Mouse (Mus musculus): ENCODE results near the gene Nfxl1. TPM values are rescaled to one million over a fixed set of nuclear protein-coding genes. Genes with fewer than 3 reads are reported as not detected.

Nfxl1 gene
- total and polyA plus RNA-seq, 3 experiments: 8.9 to 17.1 (median 13.5) TPM

DNA sequence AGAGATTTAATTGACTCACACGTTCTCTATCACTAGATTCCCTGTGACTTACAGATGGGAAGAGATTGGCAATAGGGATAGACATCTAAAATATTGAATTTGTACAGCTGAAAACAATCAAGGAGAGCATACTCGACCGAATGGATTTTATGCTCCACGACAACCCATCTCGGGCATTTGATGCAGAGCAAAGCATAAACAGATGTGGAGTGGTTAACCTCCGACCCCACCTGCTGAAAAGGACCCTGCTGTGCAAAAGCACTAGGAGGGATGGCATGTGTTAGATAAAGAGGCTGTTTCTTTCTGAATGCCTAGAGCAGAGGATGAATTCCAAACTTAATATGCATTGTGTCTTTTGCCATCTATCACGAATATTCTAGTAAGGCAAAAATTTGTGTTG lies 79.0 kb downstream of the Nfxl1 start:
- Histone ChIP-seq H3K79me2 (replicated peaks; ENCODE audit: control insufficient read depth, extremely low read depth, insufficient read depth, poor library complexity, severe bottlenecking) (no peaks in the 10 kb centered on the region), H3K4me3 (replicated peaks in 1 of 3; ENCODE audit: low read depth in 2 of 3, low read length in 2 of 3, poor library complexity in 1 of 3) (no peak overlapping the region), H3K36me3 (replicated peaks in 1 of 2; ENCODE audit: control insufficient read depth in 1 of 2, insufficient read depth in 1 of 2, low read length in 1 of 2) (no peaks in the 10 kb centered on the region), H3K9me3 (replicated peaks; ENCODE audit: low read length) (no peaks in the 10 kb centered on the region), H3K27me3 (replicated peaks) (no peaks in the 10 kb centered on the region), H3K4me2 (ENCODE audit: insufficient read depth, low read depth, poor library complexity, severe bottlenecking) (no peak overlapping the region), H3K27ac (ENCODE audit: insufficient read depth, low read depth) (no peak overlapping the region), H3K9ac (ENCODE audit: insufficient read depth, low read depth) (no peak overlapping the region), H3K4me1 (ENCODE audit: control insufficient read depth in 1 of 2, insufficient read depth in 2 of 2) (no peaks in the 10 kb centered on the region)
- TF ChIP-seq NRF1 (IDR thresholded peaks at IDR 0.05; ENCODE audit: low read depth, low read length): no peak
- no peak for TF ChIP-seq USF2 (conservative IDR thresholded peaks at IDR 0.05; ENCODE audit: low read depth, low read length)
- no peak for TF ChIP-seq USF1 (IDR thresholded peaks at IDR 0.05; ENCODE audit: low read depth, low read length)
- TF ChIP-seq TBP (conservative IDR thresholded peaks at IDR 0.05; ENCODE audit: low read depth, low read length): no peak
- TF ChIP-seq EP300 (IDR thresholded peaks at IDR 0.05; ENCODE audit: low read length): no peak
- TF ChIP-seq MAFK (IDR thresholded peaks at IDR 0.05; ENCODE audit: insufficient replicate concordance, low read length): no peak
- TF ChIP-seq MAX (IDR thresholded peaks at IDR 0.05; ENCODE audit: low read length): no peak
- TF ChIP-seq ZMIZ1 (IDR thresholded peaks at IDR 0.05; ENCODE audit: low read depth, low read length): no peak
- no peak for TF ChIP-seq ZKSCAN1 (IDR thresholded peaks at IDR 0.05; ENCODE audit: borderline replicate concordance, low read depth, low read length)
- no peak for TF ChIP-seq JUND (conservative IDR thresholded peaks at IDR 0.05; ENCODE audit: low read depth, low read length)
- TF ChIP-seq CTCF (conservative IDR thresholded peaks at IDR 0.05 in 1 of 2, IDR thresholded peaks at IDR 0.05 in 1 of 2; ENCODE audit: low read depth in 2 of 2, low read length in 2 of 2): no peak
- in situ Hi-C loops (cut with MboI; ENCODE audit: low pct_ligation_motif_present, low pct_unique_long_range_greater_than_20kb, low sequenced_read_pairs) (no loop called here), dilution Hi-C loops (cut with MboI; ENCODE audit: extremely low pct_ligation_motif_present, extremely low pct_unique_long_range_greater_than_20kb, low sequenced_read_pairs) (no loop called here)
- no peak for DNase-seq (ENCODE audit: extremely low read depth)

DNA sequence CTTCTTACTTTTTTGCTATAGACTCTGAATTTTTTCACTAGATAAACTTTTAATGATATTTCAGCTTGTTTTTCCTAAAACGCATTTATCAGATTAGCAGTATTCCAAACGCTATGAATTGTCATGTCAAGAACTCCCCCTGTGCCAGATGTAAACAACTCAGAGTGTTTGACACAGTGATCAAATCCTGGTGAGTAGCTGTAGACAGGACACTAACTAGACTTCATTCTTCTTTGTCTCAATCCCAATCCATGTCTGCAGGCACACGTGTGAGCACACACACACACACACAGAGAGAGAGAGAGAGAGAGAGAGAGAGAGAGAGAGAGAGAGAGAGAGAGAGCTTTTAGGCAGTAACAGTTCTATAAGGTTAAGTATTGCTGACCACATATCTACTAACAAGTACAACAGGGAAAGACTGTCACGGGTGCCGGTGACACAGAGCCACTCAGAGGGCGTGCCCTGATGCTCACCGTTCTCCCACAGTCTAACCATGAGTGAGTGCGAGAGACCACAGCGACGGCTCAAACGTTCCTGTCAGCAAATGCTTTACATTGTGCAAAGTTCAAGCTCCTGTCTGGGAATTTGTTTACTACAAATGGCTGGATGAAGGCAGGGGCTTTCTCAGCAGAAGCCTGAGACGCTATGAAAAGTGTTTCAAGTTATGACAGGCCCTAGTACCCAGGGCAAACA lies 87.0 kb downstream of the Nfxl1 start:
- Histone ChIP-seq H3K4me1 (ENCODE audit: control insufficient read depth in 1 of 2, insufficient read depth in 2 of 2) (no peaks in the 10 kb centered on the region), H3K79me2 (replicated peaks; ENCODE audit: control insufficient read depth, extremely low read depth, insufficient read depth, poor library complexity, severe bottlenecking) (no peaks in the 10 kb centered on the region), H3K36me3 (replicated peaks in 1 of 2; ENCODE audit: control insufficient read depth in 1 of 2, insufficient read depth in 1 of 2, low read length in 1 of 2) (no peaks in the 10 kb centered on the region), H3K9me3 (replicated peaks; ENCODE audit: low read length) (no peaks in the 10 kb centered on the region), H3K4me2 (ENCODE audit: insufficient read depth, low read depth, poor library complexity, severe bottlenecking) (no peak overlapping the region), H3K4me3 (replicated peaks in 1 of 3; ENCODE audit: low read depth in 2 of 3, low read length in 2 of 3, poor library complexity in 1 of 3) (no peak overlapping the region), H3K27me3 (replicated peaks) (no peaks in the 10 kb centered on the region), H3K9ac (ENCODE audit: insufficient read depth, low read depth) (no peak overlapping the region), H3K27ac (ENCODE audit: insufficient read depth, low read depth) (no peak overlapping the region)
- DNase-seq (ENCODE audit: extremely low read depth): no peak
- dilution Hi-C loops (cut with MboI; ENCODE audit: extremely low pct_ligation_motif_present, extremely low pct_unique_long_range_greater_than_20kb, low sequenced_read_pairs) (no loop called here), in situ Hi-C loops (cut with MboI; ENCODE audit: low pct_ligation_motif_present, low pct_unique_long_range_greater_than_20kb, low sequenced_read_pairs) (no loop called here)
- no peak for TF ChIP-seq CTCF (conservative IDR thresholded peaks at IDR 0.05 in 1 of 2, IDR thresholded peaks at IDR 0.05 in 1 of 2; ENCODE audit: low read depth in 2 of 2, low read length in 2 of 2)
- TF ChIP-seq MAZ (IDR thresholded peaks at IDR 0.05; ENCODE audit: low read depth, low read length): no peak
- no peak for TF ChIP-seq MYC (IDR thresholded peaks at IDR 0.05; ENCODE audit: low read depth, low read length)
- no peak for TF ChIP-seq MXI1 (IDR thresholded peaks at IDR 0.05; ENCODE audit: low read depth, low read length)
- no peak for TF ChIP-seq RAD21 (IDR thresholded peaks at IDR 0.05; ENCODE audit: low read depth, low read length)
- TF ChIP-seq E2F4 (IDR thresholded peaks at IDR 0.05; ENCODE audit: insufficient replicate concordance, low read depth, low read length): no peak
- TF ChIP-seq HCFC1 (IDR thresholded peaks at IDR 0.05; ENCODE audit: low read depth, low read length): no peak
- no peak for TF ChIP-seq MAX (IDR thresholded peaks at IDR 0.05; ENCODE audit: low read length)
- TF ChIP-seq ZC3H11A (IDR thresholded peaks at IDR 0.05; ENCODE audit: low read depth, low read length): no peak
- TF ChIP-seq GABPA (IDR thresholded peaks at IDR 0.05; ENCODE audit: insufficient replicate concordance, low read depth, low read length): no peak
- no peak for TF ChIP-seq ELF1 (IDR thresholded peaks at IDR 0.05; ENCODE audit: low read depth, low read length)
